8 mouse cellular contexts compared by ENCODE assay signal in the genomic region with DNA sequence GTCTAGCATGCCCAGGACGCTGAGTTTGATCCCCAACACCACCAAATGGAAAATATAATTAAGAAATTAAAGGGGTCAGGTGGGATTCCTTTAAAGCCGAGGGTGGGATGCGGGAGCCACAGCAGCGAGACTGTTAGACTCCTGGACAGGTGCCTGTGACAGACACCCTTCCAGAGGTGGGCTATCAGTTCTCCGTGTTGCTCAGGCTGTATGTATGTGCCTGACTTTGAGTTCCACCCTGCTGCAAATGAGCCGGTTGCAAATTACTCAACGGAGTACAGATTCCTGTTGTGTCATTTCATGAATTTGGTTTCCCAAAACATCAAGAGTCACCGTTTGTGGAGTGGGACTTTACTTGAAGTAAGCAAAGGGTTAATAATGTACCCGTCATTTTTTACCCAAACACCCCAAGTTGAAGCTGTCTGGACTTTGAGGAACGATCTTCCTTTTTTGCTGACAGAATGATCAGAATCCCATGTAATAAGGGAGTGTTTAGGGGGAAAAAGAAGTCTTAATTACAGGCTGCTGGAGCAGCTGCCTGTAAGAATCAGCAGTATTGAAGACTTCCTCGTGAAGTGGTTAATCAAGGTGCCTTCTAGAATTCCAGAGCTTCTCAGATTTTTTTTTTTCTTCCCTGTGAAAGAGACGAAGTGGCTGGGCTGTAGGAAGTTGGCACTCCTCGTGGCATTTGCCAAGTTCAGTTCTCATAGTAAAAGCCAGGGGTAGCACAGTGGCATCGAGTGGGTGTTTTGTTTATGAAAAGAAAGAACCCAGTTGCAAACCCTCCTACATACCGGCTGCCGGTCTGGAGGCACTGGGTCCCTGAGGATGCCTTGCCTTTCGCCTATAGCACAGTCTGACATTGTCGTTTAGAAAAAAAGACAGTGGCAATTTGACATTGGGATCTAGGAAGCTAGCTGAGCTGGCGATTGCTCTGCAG. TPM values are rescaled to one million over a fixed set of nuclear protein-coding genes. Genes with fewer than 3 reads are reported as not detected.
DNase-seq lines count a peak whose midpoint lies in the region; ATAC-seq lines count a peak whose summit lies in the region.

No protein-coding gene starts in this region.

- H3K4me1 ChIP-seq in embryonic facial prominence, embryonic 13.5 days: peaks cover 52% of the 10 kb centered on the region
- H3K4me1 ChIP-seq in hindbrain, embryonic 15.5 days (replicated peaks): peaks cover 29% of the 10 kb centered on the region

- no peak for ATAC-seq in embryonic facial prominence, embryonic 13.5 days (ENCODE audit: insufficient number of reproducible peaks, insufficient read depth, low FRiP score, low TSS enrichment, low read depth)
- ATAC-seq in hindbrain, embryonic 15.5 days (ENCODE audit: low FRiP score, low read depth): no peak

- peak overlapping the region; percentile 85 for H3K9ac ChIP-seq in embryonic facial prominence, embryonic 13.5 days
- peak overlapping the region; percentile 87 for H3K9ac ChIP-seq in hindbrain, embryonic 15.5 days

- peak overlapping the region; percentile 89 for H3K4me2 ChIP-seq in embryonic facial prominence, embryonic 13.5 days
- peak overlapping the region; percentile 93 for H3K4me2 ChIP-seq in hindbrain, embryonic 15.5 days

- intact Hi-C loops in left cerebral cortex, postnatal 25 days (cut with DNase I): loop anchor here (5.0 kb wide), 2 partner anchors 41 to 69 kb away; no protein-coding TSS in a partner anchor

- no peak overlapping the region for H3K27ac ChIP-seq in embryonic facial prominence, embryonic 13.5 days
- H3K27ac ChIP-seq in hindbrain, embryonic 15.5 days (replicated peaks): no peak overlapping the region
- no peak overlapping the region for H3K27ac ChIP-seq in macrophage

- no peaks in the 10 kb centered on the region for H3K27me3 ChIP-seq in embryonic facial prominence, embryonic 13.5 days
- H3K27me3 ChIP-seq in hindbrain, embryonic 15.5 days: no peaks in the 10 kb centered on the region

- H3K4me3 ChIP-seq in embryonic facial prominence, embryonic 13.5 days: peak overlapping the region; percentile 86
- peak overlapping the region; percentile 98 for H3K4me3 ChIP-seq in hindbrain, embryonic 15.5 days
- H3K4me3 ChIP-seq in macrophage (ENCODE audit: inconsistent target): peak overlapping the region; percentile 57

- H3K9me3 ChIP-seq in embryonic facial prominence, embryonic 13.5 days: no peaks in the 10 kb centered on the region
- no peaks in the 10 kb centered on the region for H3K9me3 ChIP-seq in hindbrain, embryonic 15.5 days

- 23% methylated on average over 19 of the region's 19 CpGs for WGBS in embryonic facial prominence, embryonic 13.5 days
- 41% methylated on average over 19 of the region's 19 CpGs for WGBS in hindbrain, embryonic 15.5 days
- 40% methylated on average over 17 of the region's 19 CpGs for WGBS in macrophage (ENCODE audit: missing documents)

- H3K36me3 ChIP-seq in embryonic facial prominence, embryonic 13.5 days: no peaks in the 10 kb centered on the region; the same call in 1 of the 2 replicates
- no peaks in the 10 kb centered on the region for H3K36me3 ChIP-seq in hindbrain, embryonic 15.5 days
- H3K36me3 ChIP-seq in macrophage (ENCODE audit: inconsistent target): no peaks in the 10 kb centered on the region

- peak; percentile 26 to 75 for DNase-seq in left cerebral cortex, postnatal 25 days (ENCODE audit: low spot score in 2 of 2)
- no peak for DNase-seq in left cerebral cortex, adult 11 months (ENCODE audit: low spot score)
- no peak for DNase-seq in natural killer cell, adult 2 months (ENCODE audit: low spot score in 2 of 2)
- DNase-seq in ovary, postnatal 10 days (ENCODE audit: low spot score): no peak
- DNase-seq in retina, embryonic 14.5 days (ENCODE audit: low spot score): no peak

- peaks cover 54% of the 10 kb centered on the region; the same call in 1 of the 2 replicates for H3K79me2 ChIP-seq in macrophage (ENCODE audit: inconsistent target)

RNA-seq across cellular contexts. Expression of gene Cyth3, which starts 1.4 kb away (rescaled TPM):
- total RNA-seq in left cerebral cortex, postnatal 25 days (2021): 10 to 100 TPM; 37.5 to 38.2 TPM
- polyA plus RNA-seq in embryonic facial prominence, embryonic 13.5 days (2015; fragmentation: Nextera tagmentation; extraction: Ambion mirVana): 48.4 and 51.3 TPM in 2 replicates
- 40.8 and 42.4 TPM in 2 replicates for polyA plus RNA-seq in hindbrain, embryonic 15.5 days (2015; fragmentation: Nextera tagmentation; extraction: Ambion mirVana)
- total RNA-seq in macrophage (2018; cell fraction: chromatin; rRNA removed): 100 to 1,000 TPM in 2 of 26 experiments, 10 to 100 TPM in 24; 22.5 to 129 (median 35.9) TPM
- 10 to 100 TPM; 11.8 to 31.1 (median 16.4) TPM for total RNA-seq in macrophage (2018; cell fraction: cytosol; rRNA removed)
- 100 to 1,000 TPM in 2 of 26 experiments, 10 to 100 TPM in 24; 12.1 to 121 (median 24.3) TPM for total RNA-seq in macrophage (2018; cell fraction: nucleus; rRNA removed)
- polyA plus RNA-seq in macrophage (2018): 15.8 to 25.1 TPM (median 20.0 TPM) in 3 replicates

Comparison
In these comparisons a context has a peak if more than half of its experiments do, and no peak if none do; other contexts are left out.
1. DNase-seq: peak in left cerebral cortex, postnatal 25 days (2 of 2); none in left cerebral cortex, adult 11 months (single experiment), natural killer cell, adult 2 months (0 of 2), ovary, postnatal 10 days (single experiment) and retina, embryonic 14.5 days (single experiment).
2. Peak in every context shown above with its lines, with median percentiles within 50 percentile points of each other: H3K4me3 ChIP-seq.